ENCODE assay signal across 13 mouse cellular contexts in the genomic region with DNA sequence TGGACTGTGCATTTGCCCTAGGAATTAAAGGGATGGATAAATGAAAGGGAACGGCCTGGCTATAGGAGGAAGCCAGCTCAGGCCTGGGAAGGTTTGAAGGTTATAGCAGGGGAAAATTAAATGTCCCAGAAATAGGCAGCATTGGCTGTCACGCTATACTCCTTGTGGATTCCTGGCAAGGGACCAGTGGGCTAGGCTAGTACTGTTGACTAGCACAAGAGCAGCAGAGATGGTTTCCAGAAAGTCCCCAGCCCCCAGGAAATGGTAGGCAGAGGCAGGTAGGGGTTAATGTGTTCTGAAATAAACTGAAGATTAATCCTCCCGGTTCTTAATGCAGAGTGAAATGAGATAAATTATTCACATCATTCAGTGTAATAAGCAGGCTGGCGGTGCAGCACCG. TPM values are rescaled to one million over a fixed set of nuclear protein-coding genes. Genes with fewer than 3 reads are reported as not detected.
A peak's percentile ranks its signal among the peaks of the same experiment; 100 is the strongest.
DNase-seq lines count a peak whose midpoint lies in the region; ATAC-seq and TF ChIP-seq lines count a peak whose summit lies in the region.
"Had no signal": no experiment of that assay in that cellular context is flagged by ENCODE, and none has a peak within 500 bp of the region (broad histone marks: within the 10 kb centered on the region; RNA-seq: fewer than 3 reads in every experiment).

No protein-coding gene starts in this region.

- TF ChIP-seq CTCF in midbrain, postnatal 0 days (IDR thresholded peaks at IDR 0.05), result no peak
- no peak for TF ChIP-seq CTCF in left cerebral cortex, adult 2 months (IDR thresholded peaks at IDR 0.05)

- no peak overlapping the region for H3K4me2 ChIP-seq in midbrain, postnatal 0 days (ENCODE audit: low read depth, low read length, poor library complexity, severe bottlenecking)
- H3K4me2 ChIP-seq in hindbrain, embryonic 13.5 days, result no peak overlapping the region
- H3K4me2 ChIP-seq in midbrain, embryonic 16.5 days (ENCODE audit: low read length), result no peak overlapping the region
- H3K4me2 ChIP-seq: kidney, embryonic 15.5 days; liver, embryonic 12.5 days; lung, embryonic 15.5 days had no signal

- H3K4me1 ChIP-seq in heart, embryonic 10.5 days, result peaks cover 79% of the 10 kb centered on the region
- H3K4me1 ChIP-seq in midbrain, embryonic 10.5 days, result peaks cover 69% of the 10 kb centered on the region
- H3K4me1 ChIP-seq in midbrain, postnatal 0 days (ENCODE audit: insufficient read depth, low read length), result peaks cover 21% of the 10 kb centered on the region
- peaks cover 51% of the 10 kb centered on the region for H3K4me1 ChIP-seq in hindbrain, embryonic 13.5 days (replicated peaks)
- H3K4me1 ChIP-seq in midbrain, embryonic 16.5 days (ENCODE audit: control insufficient read depth, insufficient read depth, low read length), result peaks cover 32% of the 10 kb centered on the region

- H3K27me3 ChIP-seq in heart, embryonic 10.5 days (ENCODE audit: insufficient read depth, poor library complexity, severe bottlenecking), result no peaks in the 10 kb centered on the region
- peaks cover 7% of the 10 kb centered on the region; the same call in 1 of the 2 replicates for H3K27me3 ChIP-seq in midbrain, embryonic 10.5 days (ENCODE audit: low read depth, poor library complexity, severe bottlenecking)
- H3K27me3 ChIP-seq in midbrain, postnatal 0 days (ENCODE audit: insufficient read depth, low read length), result no peaks in the 10 kb centered on the region
- no peaks in the 10 kb centered on the region for H3K27me3 ChIP-seq in hindbrain, embryonic 13.5 days
- no peaks in the 10 kb centered on the region for H3K27me3 ChIP-seq in midbrain, embryonic 16.5 days (ENCODE audit: control insufficient read depth, insufficient read depth, low read depth, low read length)
- H3K27me3 ChIP-seq: lung, embryonic 15.5 days had no signal

- intact Hi-C loops in left cerebral cortex, adult 2 months (cut with DNase I), result no loop called here

- ATAC-seq in midbrain, postnatal 0 days (ENCODE audit: low FRiP score), result no peak
- ATAC-seq in hindbrain, embryonic 13.5 days (ENCODE audit: low FRiP score), result no peak
- ATAC-seq in midbrain, embryonic 16.5 days, result peak; percentile 23; the same call in 1 of the 2 replicates
- ATAC-seq: liver, embryonic 12.5 days had no signal

- no peaks in the 10 kb centered on the region for H3K36me3 ChIP-seq in heart, embryonic 10.5 days
- no peaks in the 10 kb centered on the region for H3K36me3 ChIP-seq in midbrain, embryonic 10.5 days
- no peaks in the 10 kb centered on the region for H3K36me3 ChIP-seq in midbrain, postnatal 0 days (ENCODE audit: insufficient read depth, low read length)
- H3K36me3 ChIP-seq in hindbrain, embryonic 13.5 days, result no peaks in the 10 kb centered on the region
- no peaks in the 10 kb centered on the region for H3K36me3 ChIP-seq in midbrain, embryonic 16.5 days (ENCODE audit: control insufficient read depth, insufficient read depth, low read length)
- H3K36me3 ChIP-seq: kidney, embryonic 15.5 days; liver, embryonic 12.5 days; lung, embryonic 15.5 days had no signal

- WGBS in heart, embryonic 10.5 days, result 74% methylated on average over 5 of the region's 5 CpGs
- WGBS in midbrain, embryonic 10.5 days, result 74% methylated on average over 5 of the region's 5 CpGs
- WGBS in midbrain, postnatal 0 days, result 29% methylated on average over 5 of the region's 5 CpGs
- WGBS in hindbrain, embryonic 13.5 days, result 42% methylated on average over 5 of the region's 5 CpGs
- 31% methylated on average over 5 of the region's 5 CpGs for WGBS in midbrain, embryonic 16.5 days

- H3K9ac ChIP-seq in midbrain, postnatal 0 days (replicated peaks; ENCODE audit: low read length, poor library complexity, severe bottlenecking), result no peak overlapping the region
- H3K9ac ChIP-seq in hindbrain, embryonic 13.5 days, result peak overlapping the region; percentile 10; the same call in 1 of the 2 replicates
- H3K9ac ChIP-seq in midbrain, embryonic 16.5 days (ENCODE audit: low read depth, low read length), result no peak overlapping the region
- H3K9ac ChIP-seq: kidney, embryonic 15.5 days; liver, embryonic 12.5 days; lung, embryonic 15.5 days had no signal

- DNase-seq in heart, embryonic 10.5 days (ENCODE audit: low spot score), result no peak
- DNase-seq in heart, adult 9 months (ENCODE audit: low spot score in 2 of 2), result no peak
- DNase-seq in midbrain, embryonic 10.5 days (ENCODE audit: low spot score), result no peak
- no peak for DNase-seq in midbrain, postnatal 0 days (ENCODE audit: low spot score)
- no peak for DNase-seq in left cerebral cortex, adult 2 months (ENCODE audit: extremely low spot score in 1 of 2, low spot score in 2 of 2)
- DNase-seq: heart, adult 18-20 months; right cerebral cortex, postnatal 25 days had no signal

- no peak overlapping the region for H3K4me3 ChIP-seq in heart, embryonic 10.5 days
- H3K4me3 ChIP-seq in midbrain, embryonic 10.5 days, result no peak overlapping the region
- no peak overlapping the region for H3K4me3 ChIP-seq in midbrain, postnatal 0 days (ENCODE audit: low read depth, low read length)
- no peak overlapping the region for H3K4me3 ChIP-seq in hindbrain, embryonic 13.5 days
- no peak overlapping the region for H3K4me3 ChIP-seq in midbrain, embryonic 16.5 days (ENCODE audit: low read depth, low read length)
- H3K4me3 ChIP-seq in left cerebral cortex, adult 2 months, result no peak overlapping the region
- H3K4me3 ChIP-seq: kidney, embryonic 15.5 days; liver, embryonic 12.5 days; lung, embryonic 15.5 days; megakaryocyte, embryonic 14.5 days had no signal

- no peaks in the 10 kb centered on the region for H3K9me3 ChIP-seq in heart, embryonic 10.5 days
- no peaks in the 10 kb centered on the region for H3K9me3 ChIP-seq in midbrain, embryonic 10.5 days (replicated peaks)
- no peaks in the 10 kb centered on the region for H3K9me3 ChIP-seq in midbrain, postnatal 0 days (ENCODE audit: low read length)
- H3K9me3 ChIP-seq in hindbrain, embryonic 13.5 days, result no peaks in the 10 kb centered on the region
- H3K9me3 ChIP-seq in midbrain, embryonic 16.5 days (replicated peaks; ENCODE audit: control insufficient read depth, low read length, poor library complexity, severe bottlenecking), result no peaks in the 10 kb centered on the region
- H3K9me3 ChIP-seq: kidney, embryonic 15.5 days; liver, embryonic 12.5 days; lung, embryonic 15.5 days; megakaryocyte, embryonic 14.5 days had no signal

- H3K27ac ChIP-seq in heart, embryonic 10.5 days, result peak overlapping the region; percentile 56
- H3K27ac ChIP-seq in midbrain, embryonic 10.5 days (replicated peaks), result peak overlapping the region; percentile 85
- no peak overlapping the region; the same call in 1 of the 2 replicates for H3K27ac ChIP-seq in midbrain, postnatal 0 days (ENCODE audit: low read depth, low read length)
- H3K27ac ChIP-seq in hindbrain, embryonic 13.5 days, result peak overlapping the region; percentile 85
- peak overlapping the region; percentile 80 for H3K27ac ChIP-seq in midbrain, embryonic 16.5 days (ENCODE audit: low read length)
- no peak overlapping the region for H3K27ac ChIP-seq in left cerebral cortex, adult 2 months
- H3K27ac ChIP-seq: kidney, embryonic 15.5 days; liver, embryonic 12.5 days; lung, embryonic 15.5 days had no signal

RNA-seq across cellular contexts. Expression of a gene that starts 25.2 kb away (rescaled TPM):
- polyA plus RNA-seq in heart, embryonic 10.5 days (2016; fragmentation: Nextera tagmentation; extraction: Ambion mirVana), result 20.6 and 31.5 TPM in 2 replicates
- polyA plus RNA-seq in midbrain, embryonic 10.5 days (2016; fragmentation: Nextera tagmentation; extraction: Ambion mirVana), result 18.9 and 23.1 TPM in 2 replicates
- 35.2 and 37.2 TPM in 2 replicates for total RNA-seq in midbrain, postnatal 0 days (2014; rRNA removed)
- polyA plus RNA-seq in midbrain, postnatal 0 days (2015; fragmentation: Nextera tagmentation; extraction: Ambion mirVana), result 25.4 and 26.0 TPM in 2 replicates
- polyA plus RNA-seq in hindbrain, embryonic 13.5 days (2015; fragmentation: Nextera tagmentation; extraction: Ambion mirVana), result 26.8 and 32.3 TPM in 2 replicates
- 41.2 and 44.1 TPM in 2 replicates for polyA plus RNA-seq in midbrain, embryonic 16.5 days (2015; fragmentation: Nextera tagmentation; extraction: Ambion mirVana)
- total RNA-seq in left cerebral cortex, adult 2 months (2021), result 10 to 100 TPM; 56.7 to 56.8 TPM

Comparison
In these comparisons a context has a peak if more than half of its experiments do, and no peak if none do; other contexts are left out.
1. H3K27ac ChIP-seq: peak in heart, embryonic 10.5 days (single experiment), midbrain, embryonic 10.5 days (single experiment), hindbrain, embryonic 13.5 days (single experiment) and midbrain, embryonic 16.5 days (single experiment); none in midbrain, postnatal 0 days (single experiment) and left cerebral cortex, adult 2 months (single experiment).